Mouse (Mus musculus) spleen, postnatal 4 days (tissue): Measurements from ENCODE around the gene Lrrc31.

ENCODE experiments used
- DNase-seq, 2 experiments: peaks; one replicate each; pipeline ENCODE4 v3.0.0; 2022; ENCODE audit warnings: low spot score in 2 of 2

Gene Lrrc31

DNA sequence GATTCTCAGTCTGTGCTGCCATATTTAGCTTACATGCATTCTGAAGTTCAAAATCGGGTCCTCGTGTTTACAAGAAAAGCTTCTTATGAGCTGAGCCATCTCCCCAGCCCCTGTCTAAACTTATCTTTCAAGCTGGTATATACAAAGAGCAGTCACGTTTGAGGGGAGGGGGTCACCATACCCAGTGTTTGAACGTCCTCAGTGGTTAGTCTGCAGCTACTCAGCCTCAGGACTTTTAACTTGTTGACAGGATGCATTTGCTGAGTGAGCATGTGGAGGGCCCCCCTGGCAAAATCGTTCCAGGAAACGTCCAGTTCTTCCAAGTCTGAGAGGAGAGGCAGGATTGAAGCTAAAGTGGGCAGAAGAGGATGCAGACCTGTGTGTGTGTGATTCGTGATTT lies 8.7 kb downstream of the Lrrc31 start:
- DNase-seq, result peak in 1 of 2 experiments; percentile 41

GRCm38 (mm10) chr3:30687216-30687615 lies 12.4 kb downstream of the Lrrc31 start:
- DNase-seq, result no peak

DNA sequence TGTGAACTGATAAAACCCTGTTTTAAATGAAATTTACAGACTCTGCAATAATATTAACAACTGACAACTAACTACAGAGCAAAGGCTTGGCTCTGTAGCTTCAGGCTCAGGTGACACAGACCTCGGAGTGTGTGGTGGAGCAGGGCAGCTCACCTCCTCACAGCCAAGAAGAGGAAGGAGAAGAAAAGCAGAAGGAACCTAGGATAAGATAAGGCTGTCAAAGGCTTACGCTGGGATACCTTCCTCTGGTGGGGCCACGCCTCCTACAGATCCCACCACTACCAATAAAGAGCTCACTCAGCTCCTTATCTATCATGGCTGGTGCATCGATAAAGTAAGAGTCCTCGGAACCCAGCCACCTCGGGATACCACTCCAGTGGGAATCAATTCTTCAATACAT lies 16.5 kb downstream of the Lrrc31 start:
- no peak for DNase-seq

DNA sequence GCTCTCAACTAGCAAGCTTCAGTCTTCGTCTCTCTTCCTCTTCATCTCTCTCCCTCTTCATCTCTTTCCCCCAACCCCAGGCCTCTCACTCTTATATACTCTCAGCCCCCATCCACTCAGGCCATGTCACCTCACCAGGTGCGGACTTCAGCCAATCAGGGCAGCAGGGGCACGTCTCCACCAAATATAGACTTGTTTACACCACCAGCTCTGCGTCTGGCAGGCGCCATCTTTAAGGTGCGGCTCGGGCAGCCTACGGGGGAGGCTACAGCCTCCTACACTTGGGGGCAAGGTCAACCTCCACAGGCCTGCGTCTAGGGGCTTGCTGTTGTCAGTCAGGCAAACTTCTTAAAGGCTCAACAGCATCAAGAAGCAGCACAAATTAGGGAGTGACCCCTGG lies 41.2 kb downstream of the Lrrc31 start:
- no peak for DNase-seq

- no peak for DNase-seq
These were observed 43.7 kb downstream of the Lrrc31 start for GRCm38 (mm10) chr3:30655937-30656336.

DNA sequence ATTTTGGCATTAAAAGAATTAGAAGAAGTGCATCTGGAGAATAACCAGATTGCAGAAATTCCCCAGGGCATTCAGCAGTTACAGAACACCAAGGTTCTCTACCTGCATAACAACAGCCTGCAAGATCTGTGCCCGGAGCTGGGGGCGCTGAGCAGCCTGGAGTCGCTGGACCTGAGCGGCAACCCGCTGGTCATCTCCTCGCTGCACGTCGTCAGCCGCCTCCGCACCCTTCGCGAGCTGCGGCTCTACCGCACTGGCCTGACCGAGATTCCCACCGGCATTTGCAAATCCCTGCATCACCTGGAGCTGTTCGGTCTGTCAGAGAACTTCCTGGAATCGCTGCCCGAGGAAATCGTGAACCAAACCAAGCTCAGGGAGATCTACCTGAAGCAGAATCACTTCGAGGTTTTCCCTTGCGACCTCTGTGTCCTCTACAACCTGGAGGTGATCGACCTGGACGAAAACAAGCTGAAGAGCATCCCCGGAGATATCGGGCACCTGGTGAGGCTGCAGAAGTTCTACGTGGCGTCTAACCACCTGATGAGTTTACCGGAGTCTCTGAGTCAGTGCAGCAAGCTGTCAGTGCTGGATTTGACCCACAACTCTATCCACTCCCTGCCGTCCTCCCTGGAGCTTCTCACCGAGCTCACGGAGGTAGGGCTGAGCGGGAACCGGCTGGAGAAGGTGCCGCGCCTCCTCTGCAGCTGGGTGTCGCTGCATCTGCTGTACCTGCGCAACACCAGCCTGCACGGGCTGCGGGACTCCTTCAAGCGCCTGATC lies 49.4 kb downstream of the Lrrc31 start:
- no peak for DNase-seq

GRCm38 (mm10) chr3:30648466-30648865 lies 51.2 kb downstream of the Lrrc31 start:
- no peak for DNase-seq

DNA sequence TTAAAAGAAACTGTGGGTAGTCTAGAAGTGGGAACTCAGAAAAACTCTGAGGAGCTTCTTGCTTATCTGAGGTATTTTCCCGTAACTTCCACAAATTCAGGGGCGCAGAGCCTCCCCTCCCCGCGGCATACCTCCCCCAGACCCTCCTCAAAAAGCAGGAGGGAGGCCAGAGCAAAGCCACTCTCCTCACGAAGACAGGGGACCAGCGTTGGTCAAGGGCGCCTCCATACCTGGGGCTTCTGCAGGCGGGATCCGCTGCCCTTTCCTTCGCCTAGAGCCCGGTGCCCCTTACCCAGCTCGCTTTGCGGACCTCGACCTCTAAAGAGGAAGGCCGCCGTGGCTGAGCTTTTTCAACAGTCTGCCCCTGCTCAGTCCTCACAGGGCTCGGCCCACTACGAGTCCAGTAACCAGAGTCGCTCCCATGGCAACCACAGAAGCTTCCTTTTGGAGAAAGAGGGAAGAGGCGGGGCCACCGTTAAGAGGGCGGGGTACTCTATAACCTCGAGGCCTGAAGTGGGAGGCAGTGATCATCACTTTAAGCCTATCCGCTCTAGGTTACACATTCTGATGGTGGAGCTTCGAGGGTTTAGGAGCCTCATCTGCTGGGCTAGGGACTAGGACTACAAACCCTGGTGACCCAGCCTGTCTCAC lies 52.1 kb downstream of the Lrrc31 start, which contains the start of gene Lrrc34:
Lrrc34 (minus strand) TSS at position 430 of the 651 bp plus-strand sequence.
- peak in 1 of 2 experiments; percentile 18 for DNase-seq

DNA sequence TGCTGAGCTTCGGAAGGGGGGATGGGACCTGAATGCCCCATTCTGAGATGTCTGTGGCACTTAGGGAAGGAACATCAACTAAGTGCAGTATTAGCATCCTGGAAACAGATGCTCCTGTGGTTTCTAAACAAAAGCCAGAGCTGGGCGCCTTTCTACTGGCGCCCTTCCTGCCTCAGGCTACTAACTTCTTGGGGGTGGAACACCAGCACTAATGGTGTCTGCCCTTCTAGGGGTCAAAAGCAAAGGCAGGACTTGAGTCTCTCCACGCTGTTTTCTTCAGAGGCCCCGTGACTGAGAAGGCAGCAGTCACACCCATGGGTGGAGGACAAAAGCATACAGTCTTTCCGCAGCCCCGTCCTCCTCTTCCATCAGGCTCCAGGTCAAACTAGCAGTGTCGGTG lies 52.9 kb downstream of the Lrrc31 start:
- no peak for DNase-seq

DNA sequence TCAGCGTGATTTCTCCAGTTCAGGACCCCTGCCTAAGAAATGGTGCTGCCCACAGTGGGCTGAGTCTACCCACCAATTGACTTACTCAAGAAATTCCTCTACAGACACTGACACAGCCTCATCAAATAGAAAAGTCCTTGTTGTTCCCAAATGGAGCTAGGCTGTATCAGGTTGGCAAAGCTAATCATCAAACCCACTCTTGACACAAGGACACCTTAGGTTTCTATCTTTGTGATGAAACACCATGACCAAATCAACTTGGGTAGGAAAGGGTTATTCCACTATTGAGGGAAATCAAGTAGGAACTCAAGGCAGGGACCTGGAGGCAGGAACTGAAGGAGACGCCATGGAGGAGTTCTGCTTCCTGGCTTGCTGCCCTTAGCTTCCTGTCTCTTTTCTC lies 55.4 kb downstream of the Lrrc31 start, which contains the start of gene Lrriq4:
Lrriq4 (plus strand) TSS at position 301 of the 400 bp plus-strand sequence.
- DNase-seq, result no peak

DNA sequence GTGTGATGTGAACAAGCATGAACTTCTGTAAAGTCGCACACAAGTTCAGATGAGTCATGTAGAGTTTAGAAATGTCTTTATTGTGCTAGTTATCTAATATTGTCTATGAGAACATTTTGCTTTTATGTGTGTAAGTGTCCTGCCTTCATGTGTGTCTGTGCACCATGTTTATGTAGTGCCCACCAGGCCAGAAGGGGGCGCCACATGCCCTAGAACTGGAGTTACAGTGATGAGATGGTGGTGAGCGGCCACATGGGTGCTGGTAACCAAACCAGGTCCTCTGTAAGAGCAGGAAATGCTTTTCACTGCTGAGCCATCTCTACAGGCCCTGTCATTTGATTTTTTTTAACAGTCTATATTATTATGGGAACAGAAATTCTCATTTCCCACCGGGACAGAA lies 64.0 kb downstream of the Lrrc31 start:
- DNase-seq, result no peak

DNA sequence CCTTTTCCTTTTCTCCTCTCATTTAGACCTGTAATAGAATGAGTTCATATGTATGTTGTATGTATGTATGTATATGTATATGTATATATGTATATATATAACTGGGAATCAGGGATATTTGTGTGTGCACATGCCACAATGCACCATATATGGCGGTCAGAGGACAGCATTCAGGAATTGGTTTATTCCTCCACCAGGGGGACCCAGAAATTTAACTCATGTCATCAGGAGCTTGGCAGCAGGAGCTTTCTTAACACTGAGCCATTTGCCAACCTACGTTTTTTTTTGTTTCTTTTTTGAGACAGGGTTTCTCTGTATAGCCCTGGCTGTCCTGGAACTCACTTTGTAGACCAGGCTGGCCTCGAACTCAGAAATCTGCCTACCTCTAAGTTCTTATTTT lies 66.0 kb downstream of the Lrrc31 start:
- DNase-seq, result no peak
